Mouse (Mus musculus): ENCODE data around the gene Ppm1e. TPM values are rescaled to one million over a fixed set of nuclear protein-coding genes. Genes with fewer than 3 reads are reported as not detected.
"Not testable (repeated sequence)": the region's sequence is repeated elsewhere in the genome, so short reads cannot be mapped to it uniquely, and the experiment has no call there.

Gene Ppm1e
- total RNA-seq, 2 experiments from 2014 or later = 22.2 to 26.7 TPM

DNA sequence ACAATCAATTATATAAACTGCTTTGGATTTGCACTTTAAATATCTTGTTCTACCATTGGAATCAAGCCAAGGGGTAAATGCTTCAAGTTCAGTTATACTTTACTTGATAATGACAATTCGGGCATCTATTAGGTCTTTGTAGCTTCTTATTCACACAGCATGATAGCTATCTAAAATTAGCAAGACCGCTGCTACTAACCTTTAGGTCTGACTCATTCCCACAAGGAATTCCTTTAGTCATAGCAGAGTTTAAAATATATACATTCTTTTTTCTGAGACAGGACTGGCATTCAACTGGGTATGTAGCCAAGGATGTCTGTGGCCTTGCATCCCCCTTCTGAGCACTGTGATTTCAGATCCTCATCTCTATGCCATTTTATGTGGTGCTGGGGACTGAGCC, 48.5 kb downstream of the Ppm1e start:
- DNase-seq = no peak

DNA sequence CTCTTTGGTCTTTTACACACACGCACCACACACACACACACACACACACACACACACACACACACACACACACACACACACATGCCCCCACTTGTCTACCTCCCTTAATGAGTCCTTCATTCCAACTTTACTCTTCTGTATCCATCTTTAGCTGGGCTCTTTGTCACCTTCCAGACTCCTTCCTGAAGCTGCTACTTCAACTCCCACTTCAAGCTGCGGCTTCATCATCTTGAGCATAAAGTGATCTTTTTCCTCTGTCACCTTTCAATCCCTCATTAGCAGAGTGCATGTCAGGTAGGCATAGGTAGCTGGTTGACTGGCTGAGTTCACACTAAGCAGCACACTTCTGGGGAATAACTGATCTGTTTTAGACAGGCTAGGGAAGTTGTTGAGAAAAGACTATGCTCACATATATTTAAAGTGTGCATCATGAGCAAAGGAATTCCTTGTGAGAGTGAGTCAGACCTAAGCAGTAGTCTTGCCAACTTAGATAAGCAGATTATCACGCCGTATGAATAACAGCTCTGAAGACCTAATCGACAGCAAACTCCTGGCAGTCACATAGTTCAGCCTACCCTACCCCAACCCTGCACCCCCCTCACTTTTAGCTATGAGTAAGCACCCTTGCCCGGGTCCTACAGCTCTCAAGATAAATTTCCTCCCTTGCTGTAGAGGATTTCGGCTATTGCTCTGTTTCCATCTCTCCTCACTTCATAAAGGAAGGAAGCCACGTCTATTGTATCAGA, 49.3 kb downstream of the Ppm1e start:
- DNase-seq = peak in 1 of 2 experiments; percentile 26

DNA sequence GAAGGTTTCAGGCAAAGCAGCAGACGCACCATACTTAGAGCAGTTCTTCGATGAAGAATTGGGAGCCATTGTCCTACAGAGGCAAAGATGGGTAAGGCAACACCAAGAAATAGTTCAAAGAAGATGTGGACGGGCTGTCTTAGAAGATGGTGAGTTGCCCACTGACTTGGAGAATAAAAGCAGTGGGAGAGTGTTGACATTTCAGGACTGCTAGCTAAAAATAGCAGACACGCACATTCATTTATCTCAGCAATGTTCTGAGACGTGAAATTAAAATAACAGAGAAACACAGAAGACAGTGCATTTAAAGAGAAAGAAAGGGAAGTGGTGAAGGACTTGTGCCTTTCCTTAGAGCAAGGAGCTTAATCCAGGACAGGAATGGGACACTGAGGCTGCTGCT, 59.8 kb downstream of the Ppm1e start:
- DNase-seq = no peak

DNA sequence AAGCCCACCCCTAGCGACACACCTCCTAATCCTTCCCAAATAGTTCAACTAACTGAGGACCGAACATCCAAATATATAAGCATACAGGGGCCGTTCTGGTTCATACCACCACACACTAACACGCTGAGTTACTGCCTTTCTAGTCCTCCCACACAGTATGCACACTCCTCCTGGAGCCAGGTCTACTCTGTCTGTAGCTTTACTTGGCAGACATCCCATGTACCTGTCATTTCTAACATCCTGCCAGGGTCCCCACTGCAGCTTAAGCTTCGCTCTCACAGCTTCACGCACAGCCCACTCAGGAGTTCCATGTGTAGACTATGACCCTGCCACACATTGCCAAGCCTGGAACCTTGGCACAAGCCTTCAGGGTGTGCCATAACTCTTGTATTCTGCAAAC, 62.4 kb downstream of the Ppm1e start:
- no peak for DNase-seq

DNA sequence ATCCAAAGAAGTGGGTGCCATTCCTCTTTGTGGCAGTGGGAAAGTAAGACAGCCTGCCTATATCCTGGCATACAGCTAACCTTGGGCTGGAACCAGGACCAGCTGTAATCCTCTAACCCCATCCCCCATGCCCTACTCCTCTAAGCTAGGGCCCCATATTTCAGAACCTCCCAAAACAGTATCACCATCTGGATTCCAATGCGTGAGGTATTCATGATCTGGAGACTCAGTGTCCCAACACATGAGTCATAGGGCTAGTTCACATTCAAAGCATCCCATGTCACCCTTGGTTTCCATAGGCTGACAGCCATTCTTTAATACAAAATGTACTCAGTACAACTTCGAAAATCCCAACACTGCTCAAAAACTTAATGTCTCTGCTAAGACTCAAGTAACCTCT, 63.2 kb downstream of the Ppm1e start:
- no peak for DNase-seq

DNA sequence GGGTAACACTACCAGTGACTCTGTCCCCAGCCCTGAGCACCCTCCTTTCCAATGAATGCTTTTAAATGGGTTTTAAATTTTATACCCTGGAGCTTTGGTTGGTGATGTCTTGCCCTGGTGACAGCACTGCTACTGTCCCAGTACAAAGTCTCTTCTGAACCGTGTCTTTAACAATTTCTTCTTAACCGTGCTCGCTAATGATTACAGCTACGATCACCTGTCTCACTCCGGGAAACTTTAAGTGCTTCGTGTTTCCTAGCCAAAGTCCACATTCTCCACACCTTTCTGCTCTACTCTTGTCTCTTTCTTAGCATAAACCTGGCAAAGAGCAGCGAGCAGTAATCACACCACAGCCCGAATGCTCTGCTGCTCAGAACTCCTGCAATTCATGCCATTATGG, 69.5 kb downstream of the Ppm1e start:
- no peak for DNase-seq

DNA sequence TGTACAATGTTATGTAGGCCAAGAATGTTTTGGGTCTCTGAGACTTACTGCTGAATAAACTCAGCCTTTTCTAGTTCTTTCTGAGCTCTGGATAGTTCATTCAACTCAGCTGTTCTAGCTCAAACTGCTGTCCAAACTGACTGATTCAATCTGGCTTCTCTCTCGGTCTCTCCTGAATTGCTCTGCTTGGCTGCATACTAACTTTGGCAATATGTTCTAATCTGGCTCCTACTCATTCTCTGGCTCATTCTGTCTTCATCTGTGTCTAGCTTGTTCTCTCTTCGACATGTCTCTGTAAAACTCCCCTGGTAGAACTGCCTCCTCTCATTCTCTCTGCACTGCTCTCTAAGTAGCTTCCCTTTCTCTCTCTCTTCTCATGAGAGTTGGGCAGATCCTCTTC, 72.6 kb downstream of the Ppm1e start:
- DNase-seq = no peak

DNA sequence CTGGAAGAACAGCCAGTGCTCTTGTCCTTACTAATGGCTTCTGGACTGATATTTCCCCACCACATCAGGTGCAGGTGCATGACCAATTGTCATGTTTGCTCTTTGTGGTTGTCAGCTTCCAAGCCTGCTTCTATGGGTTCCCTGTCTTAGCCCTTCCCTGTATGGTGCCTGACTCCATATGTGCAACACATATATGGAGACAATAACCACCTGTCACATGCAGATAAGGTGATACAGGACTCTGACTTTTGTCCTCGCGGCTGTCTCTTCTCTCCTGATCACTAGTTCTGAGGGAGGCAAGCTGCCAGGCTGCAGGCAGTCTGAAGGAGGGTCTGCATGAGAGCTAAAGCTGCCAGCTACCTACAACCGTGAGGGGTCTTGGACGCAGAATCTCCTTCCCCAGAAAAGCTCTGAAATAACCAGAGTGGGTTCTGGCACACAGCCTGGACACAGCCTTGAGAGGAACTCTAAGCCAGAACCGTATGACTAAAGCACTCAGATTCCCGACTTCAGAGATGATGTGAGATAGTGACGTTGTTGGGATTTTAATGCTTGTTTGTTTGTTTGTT, 76.8 kb downstream of the Ppm1e start:
- DNase-seq = peak; percentile 56 to 58

DNA sequence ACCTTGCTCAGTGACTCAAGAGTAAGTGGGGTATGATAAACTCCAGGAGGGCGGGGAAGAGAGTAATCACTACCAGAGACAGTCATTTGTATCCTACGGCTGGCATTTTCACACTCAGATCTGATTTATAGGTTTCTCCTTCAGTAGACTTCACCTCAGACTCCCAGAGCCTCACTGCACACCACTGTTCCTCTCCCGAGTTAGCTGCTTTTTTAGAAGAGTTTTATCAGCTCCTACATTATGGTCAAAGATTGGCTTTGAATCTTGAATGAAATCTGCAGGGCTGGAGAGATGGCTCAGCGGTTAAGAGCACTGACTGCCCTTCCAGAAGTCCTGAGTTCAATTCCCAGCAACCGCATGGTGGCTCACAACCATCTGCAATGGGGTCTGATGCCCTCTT, 79.4 kb downstream of the Ppm1e start:
- no peak for DNase-seq

DNA sequence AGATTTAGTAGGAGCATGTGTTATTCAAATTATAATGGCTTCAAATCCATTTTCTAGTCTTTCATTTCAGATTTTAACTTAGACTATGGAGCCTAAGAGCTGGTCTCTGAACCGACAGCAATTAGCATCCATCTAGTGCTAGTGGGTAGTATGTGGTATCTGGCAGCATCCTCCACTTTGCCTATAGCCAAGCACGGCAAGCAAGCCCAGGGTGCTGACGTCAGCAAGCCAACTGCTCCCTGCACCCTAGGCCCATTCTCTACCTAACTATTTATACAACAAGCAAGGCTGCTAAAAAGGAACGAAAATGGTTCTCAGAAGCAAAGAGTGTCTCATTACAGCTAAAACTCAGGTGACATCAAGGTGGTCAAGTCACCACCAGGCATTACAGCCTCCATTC, 80.0 kb downstream of the Ppm1e start:
- no peak for DNase-seq

DNA sequence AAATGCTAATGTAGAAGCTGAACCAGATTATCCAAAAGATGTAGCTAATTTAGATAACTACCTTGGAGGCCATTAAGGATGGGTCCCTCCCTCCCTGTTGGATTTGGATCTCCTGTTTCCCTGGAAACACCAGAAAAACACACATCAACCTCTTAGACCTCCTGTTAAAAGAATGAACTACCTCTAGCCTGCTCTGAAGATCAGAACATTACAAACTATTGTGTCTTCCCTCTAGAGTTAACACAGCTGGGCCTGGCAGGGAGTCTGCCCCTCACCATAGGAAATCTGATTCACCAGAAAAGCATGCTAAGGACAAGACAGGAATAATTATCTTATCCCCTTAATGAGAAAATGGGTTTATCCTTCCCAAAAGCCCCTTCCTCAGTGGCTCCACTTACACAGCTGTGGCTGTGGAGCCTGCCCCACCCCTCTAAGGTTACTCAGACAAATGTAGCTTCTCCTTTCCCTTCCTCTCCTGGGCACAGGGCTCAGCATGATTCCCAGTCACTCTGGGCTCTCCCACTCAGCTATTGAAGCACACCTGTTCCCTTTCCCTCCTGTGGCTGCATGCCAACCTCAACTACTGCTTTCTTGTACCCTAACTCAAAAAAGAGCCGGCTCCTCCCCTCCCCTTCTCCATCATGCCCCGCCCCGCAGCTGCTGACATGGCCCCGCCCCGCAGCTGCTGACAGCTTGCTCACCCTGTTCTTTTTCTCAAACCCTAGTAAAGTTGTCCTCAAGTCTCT, 82.4 kb downstream of the Ppm1e start:
- DNase-seq = peak in 1 of 2 experiments; percentile 51

DNA sequence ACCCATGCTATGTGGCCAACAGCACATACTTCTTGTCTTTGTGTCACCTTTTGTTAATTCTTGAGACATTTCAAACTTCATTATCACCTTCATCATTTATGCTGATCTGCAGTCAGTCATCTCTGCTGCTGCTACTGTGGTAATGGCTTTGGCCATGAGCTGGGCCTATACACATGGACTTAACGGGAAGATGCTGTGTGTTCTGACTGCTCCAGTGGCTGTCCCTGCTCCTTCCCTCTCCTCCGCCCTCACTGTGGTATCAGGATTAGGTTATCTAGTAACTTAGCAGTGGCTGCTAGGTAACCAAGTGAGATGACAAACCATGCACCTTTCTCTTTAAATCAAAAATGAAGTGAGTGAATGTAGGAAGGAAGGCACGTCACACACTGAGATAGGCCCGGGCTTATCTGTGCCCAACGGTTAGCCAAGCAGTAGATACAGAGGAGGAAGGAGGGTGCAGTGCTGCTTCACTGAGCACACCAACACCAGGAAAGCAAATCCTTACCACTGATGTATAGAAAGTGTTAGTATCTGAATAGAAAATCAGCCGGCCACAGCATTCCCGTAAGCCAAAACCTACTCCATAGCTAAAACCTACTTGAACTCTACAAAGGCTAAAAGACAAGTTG, 83.3 kb downstream of the Ppm1e start:
- DNase-seq = no peak

DNA sequence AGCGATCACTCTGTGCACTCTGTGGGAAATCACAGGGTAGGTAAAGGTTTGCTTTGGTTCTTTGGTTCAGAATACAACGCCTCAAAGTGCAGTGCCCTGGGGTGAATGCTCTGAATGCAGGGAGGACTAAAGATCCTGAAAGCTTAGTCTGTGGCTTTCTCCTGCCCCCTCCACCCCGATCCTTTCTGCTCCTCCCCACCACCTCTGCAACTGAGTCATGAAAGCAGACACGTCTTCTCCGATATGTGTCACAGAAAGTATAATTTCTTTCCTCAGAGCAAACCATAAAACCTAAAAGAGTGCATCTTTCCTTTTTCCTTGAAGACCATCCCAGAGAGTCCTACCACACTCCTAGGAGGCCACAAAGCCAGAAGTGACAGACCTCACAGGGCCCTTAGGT, 86.1 kb downstream of the Ppm1e start:
- DNase-seq = no peak

DNA sequence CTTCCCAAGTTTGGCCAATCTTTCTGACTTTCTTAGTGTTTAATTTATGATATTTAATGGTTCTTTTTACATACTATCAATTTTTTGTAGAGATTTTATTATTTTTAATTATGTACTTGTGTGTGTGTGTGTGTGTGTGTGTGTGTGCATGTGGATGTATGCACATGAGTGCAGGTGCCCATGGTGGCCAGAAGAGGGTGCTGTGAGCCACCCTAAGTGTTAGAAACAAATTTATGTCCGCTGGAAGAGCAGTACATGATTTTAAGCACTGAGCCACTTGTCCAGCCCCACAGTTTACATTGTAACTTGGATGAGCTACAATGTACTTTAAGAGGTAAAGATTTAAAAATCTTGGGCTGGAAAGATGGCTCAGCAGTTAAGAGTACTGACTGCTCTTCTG, 87.3 kb downstream of the Ppm1e start:
- DNase-seq = no peak

DNA sequence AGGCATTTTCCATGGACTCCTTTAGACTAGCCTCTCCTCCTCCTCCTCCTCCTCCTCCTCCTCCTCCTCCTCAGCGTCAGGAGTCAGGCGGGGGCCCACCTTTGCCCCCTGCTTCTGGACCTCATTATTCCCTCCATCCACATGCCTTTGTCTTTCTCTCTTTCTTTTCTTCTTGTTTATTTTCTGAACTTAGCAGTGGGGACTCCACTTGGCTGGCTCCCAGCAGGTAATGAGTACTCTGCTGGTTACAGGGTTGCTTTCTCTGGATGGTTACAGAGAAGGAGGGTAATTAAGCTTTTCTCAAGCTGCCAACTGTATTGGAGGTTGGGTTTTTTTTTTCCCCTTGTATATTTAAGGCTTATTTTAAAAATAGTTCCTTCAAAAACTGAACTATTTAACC, 87.9 kb downstream of the Ppm1e start:
- no peak for DNase-seq

DNA sequence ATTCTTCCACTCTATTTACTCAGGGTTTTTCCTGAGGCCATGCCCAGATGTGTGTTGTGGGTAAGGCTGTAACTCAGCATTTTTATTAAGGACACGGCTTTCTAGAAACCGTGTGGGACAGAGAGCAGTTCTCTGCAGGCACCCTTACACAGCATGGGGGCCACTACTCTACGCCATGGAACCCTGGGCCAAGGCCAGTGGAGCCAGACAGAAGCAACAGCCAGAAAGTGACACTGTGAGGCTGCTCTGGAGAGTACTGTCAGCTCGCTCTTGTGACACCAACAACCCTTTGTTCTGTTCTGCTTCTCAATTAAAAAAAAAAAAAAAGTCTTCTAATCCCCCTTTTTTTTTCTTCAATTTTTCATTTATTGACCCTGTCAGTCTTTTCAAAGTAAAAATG, 88.4 kb downstream of the Ppm1e start:
- no peak for DNase-seq

DNA sequence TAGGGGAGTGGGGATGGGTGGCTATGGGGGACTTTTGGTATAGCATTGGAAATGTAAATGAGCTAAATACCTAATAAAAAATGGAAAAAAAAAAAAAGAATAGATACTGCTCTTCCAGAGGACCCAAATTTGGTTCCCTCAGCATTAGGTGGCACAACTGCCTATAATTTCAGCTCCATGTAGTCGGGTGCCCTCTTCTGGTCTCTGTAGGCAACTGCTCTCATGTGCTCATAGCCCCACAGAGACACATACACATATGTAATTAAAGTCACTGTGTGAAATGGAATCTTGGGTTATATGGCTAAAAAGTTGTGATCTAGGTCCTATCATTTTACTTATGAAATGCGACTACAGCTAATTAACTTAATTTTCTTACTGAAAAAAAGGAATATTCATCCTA, 90.0 kb downstream of the Ppm1e start:
- DNase-seq = no peak

DNA sequence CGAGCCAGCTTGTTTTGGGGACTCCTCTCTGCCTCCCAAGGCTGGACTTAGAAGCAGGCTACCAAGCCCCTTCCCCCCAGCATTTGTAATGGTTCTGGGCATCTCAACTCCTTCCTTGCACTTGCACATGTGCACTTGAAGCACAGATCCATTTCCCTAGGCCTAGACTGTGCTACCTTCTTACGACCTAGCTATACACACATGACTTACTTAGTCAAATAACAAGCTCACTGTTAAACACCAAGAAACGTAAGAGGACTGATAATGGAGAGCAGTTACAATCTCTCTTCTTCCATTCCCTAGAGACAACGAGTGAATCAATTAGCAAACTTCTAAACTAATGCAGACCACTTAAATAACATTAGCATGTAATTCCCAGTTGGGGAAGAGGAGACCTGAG, 92.6 kb downstream of the Ppm1e start:
- DNase-seq = no peak

DNA sequence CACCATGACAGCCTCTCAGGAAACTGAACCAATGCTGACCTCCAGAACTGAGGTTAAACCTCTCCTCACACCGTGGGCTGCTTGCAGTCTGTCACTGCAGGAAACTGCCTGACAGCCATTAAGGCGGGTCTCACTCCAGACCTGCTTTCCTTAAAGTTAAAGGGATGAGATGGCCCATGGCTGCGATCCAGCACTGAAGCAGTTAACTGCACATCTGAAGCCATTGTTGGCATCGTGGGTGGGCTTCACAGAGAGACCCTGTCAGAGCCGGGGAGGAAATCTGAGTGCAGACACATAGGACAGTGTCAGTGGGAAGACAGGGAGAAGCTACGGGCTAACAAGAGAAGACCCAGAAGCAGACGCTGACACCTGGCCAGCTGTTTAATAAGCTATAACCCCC, 94.9 kb downstream of the Ppm1e start:
- no peak for DNase-seq

DNA sequence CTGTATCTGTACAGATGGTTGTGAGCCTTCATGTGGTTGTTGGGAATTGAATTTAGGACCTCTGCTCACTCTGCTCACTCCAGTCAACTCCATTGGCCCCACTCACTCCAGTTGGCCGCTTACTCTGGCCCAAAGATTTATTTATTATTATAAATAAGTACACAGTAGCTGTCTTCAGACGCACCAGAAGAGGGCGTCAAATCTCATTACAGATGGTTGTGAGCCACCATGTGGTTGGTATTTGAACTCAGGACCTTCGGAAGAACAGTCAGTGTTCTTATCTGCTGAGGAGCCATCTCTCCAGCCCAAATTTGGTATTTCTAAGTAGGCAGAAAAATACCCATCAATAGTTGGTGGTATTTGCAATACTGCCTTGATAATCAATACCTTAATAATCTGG, 97.1 kb downstream of the Ppm1e start:
- DNase-seq = not testable (repeated sequence)

DNA sequence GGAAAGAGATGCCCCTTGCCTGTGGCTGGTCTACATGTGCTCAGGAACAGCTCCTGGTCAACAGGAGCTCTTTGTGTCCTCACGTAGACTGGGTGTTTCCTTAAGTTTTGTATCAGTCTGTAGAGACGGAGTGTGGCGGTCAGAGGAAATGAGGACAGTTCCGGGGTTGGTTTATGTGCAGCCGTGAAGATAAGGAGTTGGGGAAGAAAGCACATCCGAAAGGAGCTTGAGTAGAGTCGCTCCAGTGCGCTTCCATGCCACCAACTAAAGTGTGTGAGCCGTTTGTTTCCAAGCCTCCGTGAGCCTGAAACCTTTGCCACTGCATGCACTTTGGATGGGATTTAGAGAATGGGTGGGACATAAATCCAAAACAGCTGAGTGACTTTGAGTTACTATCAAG, 99.0 kb downstream of the Ppm1e start:
- DNase-seq = no peak

DNA sequence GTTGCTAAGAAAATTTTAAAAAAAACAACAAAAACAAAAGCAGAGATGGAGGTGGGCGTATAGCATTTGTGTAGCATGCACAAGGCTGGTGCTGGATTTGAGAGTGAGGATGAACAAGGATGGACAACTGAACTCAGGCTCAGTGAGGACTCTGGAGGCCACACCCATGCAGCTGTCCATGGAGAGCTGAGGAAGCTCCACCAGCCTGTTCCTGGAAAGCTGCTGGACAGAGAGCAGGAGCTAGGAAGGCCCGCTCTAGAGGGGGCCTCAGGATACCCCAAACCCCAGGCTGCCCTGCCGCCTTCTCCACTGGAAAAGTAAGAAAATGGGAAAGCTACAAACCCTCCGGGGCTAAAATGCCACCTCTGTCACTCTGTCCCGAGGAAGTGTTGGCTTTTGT, 101.5 kb downstream of the Ppm1e start:
- DNase-seq = no peak

DNA sequence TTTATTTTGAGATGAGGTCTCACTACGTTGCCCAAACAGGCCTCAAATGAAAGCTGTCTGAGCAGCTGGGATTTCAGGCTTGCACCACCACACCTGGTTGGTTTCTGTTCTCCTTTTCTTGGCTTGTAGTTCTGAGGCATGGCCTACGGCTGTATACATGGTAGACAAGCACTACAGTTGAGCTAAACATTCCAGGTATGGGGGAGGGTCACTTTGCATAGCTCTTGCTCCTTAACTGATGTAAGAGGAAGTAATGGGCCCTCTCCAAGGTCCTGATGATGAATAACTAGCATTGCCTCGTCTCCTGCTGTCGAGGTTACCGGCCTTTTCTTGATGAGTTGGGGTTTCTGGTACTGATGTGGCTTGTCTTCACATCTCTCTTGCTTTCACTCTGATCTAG, 104.7 kb downstream of the Ppm1e start:
- no peak for DNase-seq

All from adrenal gland, postnatal 36 days (tissue).